In the genomic region with DNA sequence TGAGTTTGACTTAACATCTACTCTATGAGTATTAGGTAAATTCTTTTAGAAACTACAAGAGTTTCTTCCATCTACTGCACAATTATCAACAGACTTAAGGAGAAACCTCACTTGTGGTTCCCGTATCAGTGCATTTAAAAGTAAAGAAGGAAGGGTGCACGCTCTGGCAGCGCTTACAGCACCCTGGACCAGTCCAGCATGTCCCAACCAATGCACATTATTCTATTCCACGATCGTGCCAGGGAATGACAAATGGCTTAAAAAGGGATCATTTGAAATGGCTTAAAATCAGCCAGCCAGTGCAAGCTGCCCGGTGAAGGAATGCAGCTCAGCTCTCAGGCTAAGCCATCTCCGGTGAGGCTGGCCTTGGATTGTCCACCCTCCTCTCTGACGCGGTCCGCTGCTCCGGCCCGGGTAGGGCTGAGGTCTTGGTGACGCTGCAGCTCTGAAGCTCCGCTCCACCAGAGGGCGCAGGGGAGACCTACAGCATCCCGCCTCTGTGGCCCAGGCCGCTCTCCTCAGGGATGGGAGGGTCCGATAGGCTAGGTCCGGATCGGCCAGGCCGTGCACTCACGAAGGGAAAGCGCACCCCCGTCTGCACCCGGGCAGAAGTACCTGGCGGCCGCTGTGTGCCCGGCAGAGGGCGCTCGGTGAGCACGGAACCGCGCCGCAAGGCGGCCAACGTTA, we compare ENCODE assay signal across 8 mouse cellular contexts. TPM values are rescaled to one million over a fixed set of nuclear protein-coding genes. Genes with fewer than 3 reads are reported as not detected.
DNase-seq lines count a peak whose midpoint lies in the region; ATAC-seq and TF ChIP-seq lines count a peak whose summit lies in the region.

No protein-coding gene starts in this region.

- H3K4me2 ChIP-seq in embryonic facial prominence, embryonic 14.5 days (ENCODE audit: low read depth, low read length), result peak overlapping the region; percentile 51
- peak overlapping the region; percentile 24 for H3K4me2 ChIP-seq in limb, embryonic 11.5 days (ENCODE audit: low read depth, severe bottlenecking)
- H3K4me2 ChIP-seq in midbrain, embryonic 14.5 days (ENCODE audit: low read length), result peak overlapping the region; percentile 50

- H3K9ac ChIP-seq in embryonic facial prominence, embryonic 14.5 days (ENCODE audit: low read depth, low read length), result peak overlapping the region; percentile 51
- H3K9ac ChIP-seq in heart, adult 2 months (ENCODE audit: low read depth, low read length), result peak overlapping the region; percentile 0
- H3K9ac ChIP-seq in limb, embryonic 11.5 days (ENCODE audit: low read length), result no peak overlapping the region
- peak overlapping the region; percentile 20; the same call in 1 of the 2 replicates for H3K9ac ChIP-seq in midbrain, embryonic 14.5 days (replicated peaks; ENCODE audit: low read length)

- peak; percentile 85 for TF ChIP-seq EP300 in heart, adult 2 months (IDR thresholded peaks at IDR 0.05; ENCODE audit: insufficient read depth, low read depth, low read length)

- H3K4me1 ChIP-seq in embryonic facial prominence, embryonic 14.5 days (ENCODE audit: control insufficient read depth, insufficient read depth, low read length), result 0 out of 2 replicates have a peak, but pooled peaks cover 6% of the 10 kb centered on the region
- no peaks in the 10 kb centered on the region for H3K4me1 ChIP-seq in heart, adult 2 months (ENCODE audit: control insufficient read depth, insufficient read depth, low read length)
- no peaks in the 10 kb centered on the region; the same call in 1 of the 2 replicates for H3K4me1 ChIP-seq in kidney, adult 2 months (ENCODE audit: control insufficient read depth, insufficient read depth, low read length)
- H3K4me1 ChIP-seq in limb, embryonic 11.5 days (ENCODE audit: control insufficient read depth, insufficient read depth, low read length), result 0 out of 2 replicates have a peak, but pooled peaks cover 3% of the 10 kb centered on the region
- no peaks in the 10 kb centered on the region for H3K4me1 ChIP-seq in midbrain, embryonic 14.5 days (ENCODE audit: control insufficient read depth, insufficient read depth, low read length)

- H3K9me3 ChIP-seq in embryonic facial prominence, embryonic 14.5 days (ENCODE audit: control insufficient read depth, low read length), result no peaks in the 10 kb centered on the region
- H3K9me3 ChIP-seq in limb, embryonic 11.5 days (ENCODE audit: control insufficient read depth, low read length), result no peaks in the 10 kb centered on the region
- no peaks in the 10 kb centered on the region for H3K9me3 ChIP-seq in midbrain, embryonic 14.5 days (ENCODE audit: control insufficient read depth, low read length)

- H3K27ac ChIP-seq in embryonic facial prominence, embryonic 14.5 days (replicated peaks; ENCODE audit: low read depth, low read length), result no peak overlapping the region
- no peak overlapping the region for H3K27ac ChIP-seq in heart, adult 2 months
- H3K27ac ChIP-seq in kidney, adult 2 months (ENCODE audit: insufficient read depth, low read depth, low read length), result no peak overlapping the region
- no peak overlapping the region for H3K27ac ChIP-seq in limb, embryonic 11.5 days (replicated peaks; ENCODE audit: low read depth, low read length)
- 0 out of 2 replicates have a peak overlapping the region, but pooled peaks have one; percentile 1 for H3K27ac ChIP-seq in midbrain, embryonic 14.5 days (replicated peaks; ENCODE audit: low read depth, low read length)

- no peak for TF ChIP-seq POLR2A in heart, adult 2 months (IDR thresholded peaks at IDR 0.05; ENCODE audit: insufficient read depth, low read depth, low read length)
- TF ChIP-seq POLR2A in kidney, adult 2 months (IDR thresholded peaks at IDR 0.05; ENCODE audit: low read depth, low read length), result no peak

- no peak; the same call in 1 of the 2 replicates for TF ChIP-seq CTCF in heart, adult 2 months (IDR thresholded peaks at IDR 0.05)
- TF ChIP-seq CTCF in kidney, adult 2 months (conservative IDR thresholded peaks at IDR 0.05; ENCODE audit: insufficient read depth, insufficient read length, low read depth, low read length), result peak; percentile 71

- 6% methylated on average over 33 of the region's 36 CpGs for WGBS in embryonic facial prominence, embryonic 14.5 days
- WGBS in heart, adult 2 months, result 7% methylated on average over 36 of the region's 36 CpGs
- WGBS in kidney, adult 2 months, result 5% methylated on average over 36 of the region's 36 CpGs
- WGBS in limb, embryonic 11.5 days, result 10% methylated on average over 36 of the region's 36 CpGs
- WGBS in midbrain, embryonic 14.5 days, result 7% methylated on average over 36 of the region's 36 CpGs

- peak; percentile 93 for DNase-seq in 3134 (ENCODE audit: extremely low read depth, insufficient read length, low spot score)
- peak; percentile 97 to 98 for DNase-seq in adrenal gland, postnatal 36 days
- DNase-seq in embryonic facial prominence, embryonic 14.5 days (ENCODE audit: low spot score), result peak; percentile 97
- peak; percentile 95 to 96 for DNase-seq in heart, adult 2 months
- peak; percentile 98 for DNase-seq in kidney, adult 2 months
- DNase-seq in limb, embryonic 11.5 days (ENCODE audit: low spot score), result peak; percentile 98
- peak; percentile 95 for DNase-seq in midbrain, embryonic 14.5 days
- peak; percentile 58 for DNase-seq in spleen, adult 12 weeks (ENCODE audit: low spot score)

- H3K36me3 ChIP-seq in embryonic facial prominence, embryonic 14.5 days (ENCODE audit: control insufficient read depth, insufficient read depth, low read length), result no peaks in the 10 kb centered on the region
- no peaks in the 10 kb centered on the region for H3K36me3 ChIP-seq in heart, adult 2 months (ENCODE audit: control insufficient read depth, insufficient read depth, low read length)
- no peaks in the 10 kb centered on the region for H3K36me3 ChIP-seq in kidney, adult 2 months (ENCODE audit: control insufficient read depth, insufficient read depth, low read length)
- no peaks in the 10 kb centered on the region for H3K36me3 ChIP-seq in limb, embryonic 11.5 days (ENCODE audit: control insufficient read depth, insufficient read depth, low read length)
- H3K36me3 ChIP-seq in midbrain, embryonic 14.5 days (ENCODE audit: control insufficient read depth, insufficient read depth, low read length), result no peaks in the 10 kb centered on the region

- H3K79me2 ChIP-seq in heart, adult 2 months (replicated peaks; ENCODE audit: control insufficient read depth, insufficient read depth, low read length), result no peaks in the 10 kb centered on the region

- no peaks in the 10 kb centered on the region; the same call in 1 of the 2 replicates for H3K27me3 ChIP-seq in embryonic facial prominence, embryonic 14.5 days (replicated peaks; ENCODE audit: control insufficient read depth, insufficient read depth, low read length)
- no peaks in the 10 kb centered on the region for H3K27me3 ChIP-seq in heart, adult 2 months (ENCODE audit: control insufficient read depth, insufficient read depth, low read length)
- H3K27me3 ChIP-seq in kidney, adult 2 months (replicated peaks; ENCODE audit: control insufficient read depth, insufficient read depth, low read length), result no peaks in the 10 kb centered on the region
- no peaks in the 10 kb centered on the region for H3K27me3 ChIP-seq in limb, embryonic 11.5 days (ENCODE audit: control insufficient read depth, insufficient read depth, low read length)
- H3K27me3 ChIP-seq in midbrain, embryonic 14.5 days (ENCODE audit: control insufficient read depth, insufficient read depth, low read length), result no peaks in the 10 kb centered on the region

- intact Hi-C loops in heart, adult 2 months (cut with DNase I), result loop anchor here (1.0 to 2.0 kb wide), 2 partner anchors 52 to 95 kb away; no protein-coding TSS in a partner anchor

- peak; percentile 100 for ATAC-seq in embryonic facial prominence, embryonic 14.5 days (ENCODE audit: low read depth)
- ATAC-seq in limb, embryonic 11.5 days (ENCODE audit: insufficient number of reproducible peaks, low FRiP score, low TSS enrichment, low read depth), result peak; percentile 94
- peak; percentile 94 for ATAC-seq in midbrain, embryonic 14.5 days (ENCODE audit: low FRiP score, low TSS enrichment)

- peak overlapping the region; percentile 31 for H3K4me3 ChIP-seq in embryonic facial prominence, embryonic 14.5 days (ENCODE audit: low read depth, low read length)
- H3K4me3 ChIP-seq in heart, adult 2 months, result peak overlapping the region; percentile 2; the same call in 1 of the 2 replicates
- no peak overlapping the region for H3K4me3 ChIP-seq in kidney, adult 2 months (ENCODE audit: insufficient read depth, low read depth, low read length)
- no peak overlapping the region for H3K4me3 ChIP-seq in limb, embryonic 11.5 days (ENCODE audit: low read depth, low read length)
- peak overlapping the region; percentile 27 for H3K4me3 ChIP-seq in midbrain, embryonic 14.5 days (replicated peaks; ENCODE audit: low read depth, low read length)

RNA-seq across cellular contexts. Expression of a gene that starts 3.7 kb away (rescaled TPM):
- total RNA-seq in adrenal gland, postnatal 36 days (2021), result not detected
- polyA plus RNA-seq in embryonic facial prominence, embryonic 14.5 days (2014; fragmentation: Nextera tagmentation; extraction: Ambion mirVana), result not detected in 2 replicates
- total RNA-seq in heart, adult 2 months (2021), result not detected
- polyA plus RNA-seq in heart, adult 2 months (2012; rRNA removed), result not detected in 2 replicates
- polyA plus RNA-seq in kidney, adult 2 months (2012; rRNA removed), result not detected in 2 replicates
- polyA plus RNA-seq in limb, embryonic 11.5 days (2014; fragmentation: Nextera tagmentation; extraction: Ambion mirVana), result 0.99 TPM in 1 of 2 replicates, not detected in the other
- polyA plus RNA-seq in midbrain, embryonic 14.5 days (2014; fragmentation: Nextera tagmentation; extraction: Ambion mirVana), result not detected in 2 replicates

RNA-seq across cellular contexts. Expression of a gene that starts 24.9 kb away (rescaled TPM):
- total RNA-seq in adrenal gland, postnatal 36 days (2021), result 1 to 10 TPM; 3.2 to 3.8 TPM
- polyA plus RNA-seq in embryonic facial prominence, embryonic 14.5 days (2014; fragmentation: Nextera tagmentation; extraction: Ambion mirVana), result 7.7 and 7.8 TPM in 2 replicates
- total RNA-seq in heart, adult 2 months (2021), result 1 to 10 TPM; 1.9 to 2.5 TPM
- 1.4 and 1.9 TPM in 2 replicates for polyA plus RNA-seq in heart, adult 2 months (2012; rRNA removed)
- 1.2 TPM in 2 replicates for polyA plus RNA-seq in kidney, adult 2 months (2012; rRNA removed)
- 13.1 and 16.3 TPM in 2 replicates for polyA plus RNA-seq in limb, embryonic 11.5 days (2014; fragmentation: Nextera tagmentation; extraction: Ambion mirVana)
- 18.9 and 25.2 TPM in 2 replicates for polyA plus RNA-seq in midbrain, embryonic 14.5 days (2014; fragmentation: Nextera tagmentation; extraction: Ambion mirVana)

RNA-seq across cellular contexts. Expression of a gene that starts 32.7 kb away (rescaled TPM):
- 1 to 10 TPM; 1.8 to 2.3 TPM for total RNA-seq in adrenal gland, postnatal 36 days (2021)
- polyA plus RNA-seq in embryonic facial prominence, embryonic 14.5 days (2014; fragmentation: Nextera tagmentation; extraction: Ambion mirVana), result 17.8 and 26.7 TPM in 2 replicates
- total RNA-seq in heart, adult 2 months (2021), result under 1 TPM; 0.41 to 0.42 TPM
- polyA plus RNA-seq in heart, adult 2 months (2012; rRNA removed), result 0.70 and 1.3 TPM in 2 replicates
- 0.42 and 0.83 TPM in 2 replicates for polyA plus RNA-seq in kidney, adult 2 months (2012; rRNA removed)
- polyA plus RNA-seq in limb, embryonic 11.5 days (2014; fragmentation: Nextera tagmentation; extraction: Ambion mirVana), result 33.8 and 36.1 TPM in 2 replicates
- 31.2 and 32.5 TPM in 2 replicates for polyA plus RNA-seq in midbrain, embryonic 14.5 days (2014; fragmentation: Nextera tagmentation; extraction: Ambion mirVana)

Comparison
In these comparisons a context has a peak if more than half of its experiments do, and no peak if none do; other contexts are left out.
1. H3K4me3 ChIP-seq: peak in embryonic facial prominence, embryonic 14.5 days (single experiment), heart, adult 2 months (single experiment) and midbrain, embryonic 14.5 days (single experiment); none in kidney, adult 2 months (single experiment) and limb, embryonic 11.5 days (single experiment).
2. Peak in every context shown above with its lines, with median percentiles within 50 percentile points of each other: DNase-seq, ATAC-seq and H3K4me2 ChIP-seq.